Mouse (Mus musculus) urinary bladder, postnatal 25 days (tissue): ENCODE results near the gene Clps.
A peak's percentile ranks its signal among the peaks of the same experiment; 100 is the strongest.

Experiments
- DNase-seq: peaks from one replicate; pipeline ENCODE4 v3.0.0; 2022; ENCODE audit warnings: low spot score

Gene Clps

GRCm38 (mm10) chr17:28517956-28518614, 42.5 kb downstream of the Clps start:
- DNase-seq: peak; percentile 89

DNA sequence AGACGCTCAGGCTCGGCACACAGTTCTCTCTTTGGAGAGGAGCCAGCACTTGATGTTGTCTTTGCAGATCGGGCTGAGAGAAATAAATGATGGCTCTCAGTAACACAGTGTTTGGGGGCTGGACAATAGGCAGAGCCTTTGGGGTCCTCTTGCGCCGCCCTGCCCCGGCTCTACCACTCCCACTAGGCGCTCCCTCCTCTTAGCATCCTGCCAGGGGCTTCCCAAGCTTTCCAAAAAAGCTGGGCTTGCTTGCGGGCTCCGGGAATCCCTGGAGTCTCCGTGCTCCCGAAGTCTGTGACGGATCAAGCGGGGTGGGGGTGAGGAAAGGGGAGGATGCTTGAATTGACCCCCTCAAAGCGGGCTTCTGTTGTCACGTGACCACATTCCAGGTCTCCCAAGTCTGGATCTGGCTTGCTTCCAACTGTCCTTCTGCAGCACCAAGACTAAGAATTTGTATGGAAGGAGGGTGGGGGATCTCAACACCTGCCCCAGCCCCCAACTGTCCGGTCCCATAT, 43.1 kb downstream of the Clps start, which contains the start of gene Fkbp5:
Gene Fkbp5 (minus strand): TSS at position 87 of the 515 bp plus-strand sequence.
- DNase-seq: peak; percentile 68

- no peak for DNase-seq
Measured at GRCm38 (mm10) chr17:28516881-28517280, 43.7 kb downstream of the Clps start.

DNA sequence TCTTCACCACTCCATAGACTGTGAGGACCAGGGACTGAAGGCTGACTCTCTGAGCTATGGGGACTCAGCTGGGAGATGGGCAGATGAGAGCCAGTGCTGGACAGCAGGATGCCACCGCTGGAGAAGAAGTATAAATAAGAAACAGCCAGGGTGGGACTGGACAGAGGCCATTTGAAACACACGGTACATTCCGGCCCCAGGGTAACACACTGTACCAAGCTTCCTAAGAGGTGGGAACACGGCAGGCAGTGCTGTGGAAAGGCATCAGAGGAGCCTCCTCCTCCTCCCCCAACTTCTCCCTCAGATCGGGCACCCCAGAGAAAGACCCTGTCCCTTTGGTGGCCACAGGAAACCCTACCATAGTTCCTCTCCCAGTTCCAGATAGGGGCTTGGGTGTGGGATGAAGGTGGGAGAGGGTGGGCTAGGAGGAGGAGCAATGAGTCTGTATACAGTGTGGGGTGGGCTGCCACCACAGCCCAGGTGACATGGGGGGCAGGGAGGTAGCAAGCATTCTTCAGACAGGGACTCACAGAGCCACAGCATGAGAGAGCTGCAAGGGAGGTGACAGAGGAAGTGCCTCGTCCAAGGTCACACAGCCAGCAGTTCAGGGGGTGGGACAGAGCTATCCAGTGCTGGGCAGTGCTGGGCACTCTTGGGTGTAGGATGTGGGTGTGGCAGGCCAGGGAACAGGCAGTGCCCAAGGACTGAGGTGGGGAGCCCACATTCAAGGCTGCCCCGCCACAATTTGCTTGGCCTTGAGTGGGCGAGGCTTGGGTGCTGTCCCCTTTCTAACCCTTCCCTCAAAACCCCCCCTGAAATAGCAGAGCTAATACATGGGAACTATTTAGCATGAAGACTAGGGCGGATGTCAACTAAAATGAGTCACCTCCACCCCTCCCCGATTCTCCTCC, 44.9 kb downstream of the Clps start:
- no peak for DNase-seq

DNA sequence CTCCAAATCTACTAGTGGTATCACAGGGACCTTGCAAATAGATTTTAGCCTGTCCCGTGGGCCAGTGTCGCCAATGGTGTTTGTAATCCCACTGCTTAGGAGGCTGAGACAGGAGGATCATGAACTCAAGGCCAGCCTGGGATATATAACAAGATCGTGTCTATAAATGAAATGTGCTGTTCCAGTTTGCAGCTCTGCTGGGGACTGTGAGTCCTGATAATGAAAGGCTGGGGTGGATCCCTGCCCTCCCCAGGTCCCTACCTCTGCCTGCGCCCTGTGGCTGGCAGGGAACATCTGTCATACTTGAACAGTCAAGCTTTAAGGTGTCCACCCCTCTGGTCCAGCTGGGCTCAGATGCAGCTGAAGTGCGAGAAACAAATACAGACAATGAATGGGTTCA, 46.0 kb downstream of the Clps start:
- no peak for DNase-seq

DNA sequence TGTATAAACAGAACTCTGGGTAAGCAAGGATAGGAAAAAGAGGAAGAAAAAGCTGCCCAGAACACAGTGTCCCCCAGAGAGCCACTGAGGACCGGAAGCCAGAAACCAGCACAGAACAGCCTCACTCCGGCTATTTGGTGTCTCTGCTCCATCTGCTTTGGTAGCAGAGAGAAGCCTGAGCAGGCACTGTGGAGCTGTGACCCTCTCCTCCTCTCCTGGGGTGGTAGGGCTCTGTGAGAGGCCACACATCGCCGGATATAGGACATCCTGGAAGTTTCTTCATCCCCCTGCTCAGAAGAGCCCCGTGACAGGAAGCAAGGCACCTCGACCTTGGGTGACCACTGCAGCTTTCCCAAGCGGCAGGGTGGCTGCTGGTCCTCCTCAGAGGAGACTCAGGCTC, 46.7 kb downstream of the Clps start:
- no peak for DNase-seq

DNA sequence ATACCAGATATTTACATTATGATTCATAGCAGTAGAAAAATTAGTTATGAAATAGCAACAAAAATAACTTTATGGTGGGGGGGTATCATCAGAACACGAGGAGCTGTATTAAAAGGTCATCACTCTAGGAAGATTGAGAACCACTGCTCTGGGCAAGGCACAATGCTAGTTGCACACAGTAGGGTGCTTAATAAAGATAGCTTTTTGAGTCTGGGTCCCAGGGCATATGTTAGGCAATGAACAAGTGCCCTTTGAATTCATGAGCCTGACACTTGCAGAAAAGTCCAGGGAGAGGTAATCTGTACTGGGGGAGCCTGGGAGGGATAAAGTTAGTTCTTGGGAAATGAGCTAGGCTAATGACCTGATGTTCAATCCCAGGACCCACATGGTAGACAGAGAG, 47.2 kb downstream of the Clps start:
- no peak for DNase-seq

DNA sequence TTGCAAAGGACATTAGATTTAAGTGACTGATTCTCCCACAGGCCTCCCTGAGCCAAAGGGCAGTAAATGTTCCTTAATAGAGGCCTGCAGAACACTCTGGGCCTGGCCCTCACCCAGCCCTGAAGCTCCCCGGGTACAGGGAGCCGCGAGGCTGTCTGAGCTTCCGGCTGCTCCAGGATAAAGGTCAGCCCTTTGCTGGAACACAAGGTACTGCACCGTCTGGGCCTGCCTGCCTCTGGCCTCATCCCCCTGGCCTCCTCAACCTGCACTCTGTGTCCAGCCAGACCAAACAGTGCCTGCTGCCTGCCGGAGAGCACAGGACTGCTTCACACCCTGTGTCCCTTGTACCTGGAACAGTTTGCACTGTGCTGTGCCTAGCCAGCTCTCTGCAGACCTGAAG, 47.9 kb downstream of the Clps start:
- DNase-seq: no peak

DNA sequence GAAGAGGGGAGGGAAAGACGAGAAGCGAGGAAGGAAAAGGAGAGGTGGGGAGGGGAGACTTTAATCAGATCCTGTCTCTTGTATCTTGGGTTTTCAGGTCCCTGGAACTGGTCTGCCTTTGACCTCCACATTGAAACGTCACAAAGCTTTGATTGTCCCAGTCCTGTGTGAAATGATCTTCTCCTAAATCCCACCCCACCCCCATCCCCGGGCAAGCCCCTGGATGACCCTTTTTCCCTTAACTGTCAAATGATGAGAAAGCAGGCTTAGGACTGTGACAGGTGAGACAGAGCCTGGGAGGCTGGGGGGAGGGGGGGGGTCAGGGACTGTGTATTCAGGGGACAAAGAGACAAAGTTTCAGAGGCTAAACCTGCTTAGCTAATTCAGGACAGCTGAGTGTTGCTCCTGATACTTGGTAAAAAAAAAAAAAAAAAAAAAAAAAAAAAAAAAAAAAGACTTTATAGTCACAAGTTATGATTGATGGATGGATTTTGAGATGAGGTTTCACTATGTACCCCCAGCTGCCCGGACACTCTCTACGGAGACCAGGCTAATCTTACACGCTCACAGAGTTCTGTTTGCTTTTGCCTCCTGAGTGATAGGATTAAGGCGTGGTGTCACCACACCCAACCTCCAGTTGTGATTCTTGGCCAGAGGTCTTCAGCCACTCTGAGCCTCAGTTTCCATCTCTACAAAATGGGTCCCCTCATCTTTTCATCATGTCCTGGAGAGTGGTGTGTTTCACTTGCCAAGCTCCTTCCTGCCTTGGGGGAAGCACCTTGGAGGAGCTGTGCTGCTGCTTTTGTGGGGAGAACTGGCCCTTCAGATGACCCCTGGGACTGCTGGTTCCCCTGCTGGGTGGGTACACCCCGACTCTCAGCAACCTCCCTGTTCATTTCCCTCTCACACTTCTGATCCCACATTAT, 48.7 kb downstream of the Clps start:
- DNase-seq: no peak

DNA sequence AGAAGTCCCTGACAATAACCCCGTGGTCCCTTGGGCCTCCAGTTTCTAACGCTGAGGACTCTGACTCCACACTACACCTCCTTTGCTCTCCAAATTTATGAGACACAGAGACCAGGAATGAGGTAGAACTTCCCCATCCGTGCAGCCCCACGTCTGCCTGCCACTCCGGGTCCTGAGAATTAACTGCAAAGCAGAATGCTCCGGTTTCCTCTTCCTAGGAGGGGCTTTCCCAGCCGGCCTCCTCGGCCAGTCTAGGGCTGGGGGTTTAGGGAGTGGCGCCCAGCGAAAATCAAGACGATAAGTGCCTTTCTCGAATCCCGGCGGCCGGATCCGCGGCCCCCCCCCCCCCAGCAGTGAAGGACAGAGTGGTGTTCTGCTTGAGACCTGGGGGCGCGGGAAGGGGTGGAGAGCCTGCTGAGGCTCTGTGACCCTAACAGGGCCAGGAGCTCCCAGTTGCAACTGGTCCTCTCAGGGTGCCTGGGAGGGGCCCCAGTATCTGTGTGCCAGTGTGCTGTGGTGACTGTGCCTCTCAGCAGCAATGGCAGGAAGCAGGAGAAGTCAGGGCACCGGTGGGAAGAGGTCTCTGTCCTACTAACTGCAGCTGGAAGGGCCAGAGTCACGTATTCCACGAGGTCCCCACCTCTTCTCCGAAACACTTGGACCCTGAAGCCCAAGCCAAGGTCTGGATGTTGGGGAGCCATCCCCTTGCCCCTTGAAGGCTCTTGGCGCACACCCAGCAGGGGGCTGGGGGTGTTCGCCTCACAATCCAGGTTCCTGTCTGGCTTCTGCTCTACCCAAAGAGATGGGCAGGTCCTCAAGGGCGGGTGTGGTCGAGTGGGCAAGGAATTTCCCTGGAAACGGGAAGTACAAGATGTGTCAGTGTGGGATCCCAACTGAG, 49.9 kb downstream of the Clps start:
- no peak for DNase-seq
